Mouse (Mus musculus) lung, postnatal 10 days (tissue): ENCODE measurements around the gene Stoml1.

ENCODE experiments used
- DNase-seq: peaks from one replicate; pipeline ENCODE4 v3.0.0; 2021

Stoml1 gene

GRCm38 (mm10) chr9:58253033-58253804 is at the start of gene Stoml1:
Gene Stoml1 (plus strand): TSS chr9:58253164.
- peak; percentile 98 for DNase-seq

GRCm38 (mm10) chr9:58203516-58204447 is 49.2 kb upstream of the Stoml1 start, which contains the start of the genes Islr and Islr2:
Gene Islr (minus strand): TSS chr9:58204306.
Gene Islr2 (minus strand): TSS chr9:58204319.
- DNase-seq = peak; percentile 89

GRCm38 (mm10) chr9:58204448-58205000 is 48.4 kb upstream of the Stoml1 start:
- DNase-seq = peak; percentile 96

GRCm38 (mm10) chr9:58206013-58206412 is 47.0 kb upstream of the Stoml1 start:
- DNase-seq = no peak

GRCm38 (mm10) chr9:58209462-58210303 is 43.3 kb upstream of the Stoml1 start:
- no peak for DNase-seq

- DNase-seq = no peak
Measured at GRCm38 (mm10) chr9:58210304-58210627, 42.7 kb upstream of the Stoml1 start.

GRCm38 (mm10) chr9:58213377-58213776 is 39.6 kb upstream of the Stoml1 start:
- DNase-seq = no peak

GRCm38 (mm10) chr9:58213865-58214264 is 39.1 kb upstream of the Stoml1 start:
- peak; percentile 35 for DNase-seq

GRCm38 (mm10) chr9:58214519-58215180 is 38.3 kb upstream of the Stoml1 start:
- peak; percentile 55 for DNase-seq

- DNase-seq = peak; percentile 49
Measured at GRCm38 (mm10) chr9:58216402-58216801, 36.6 kb upstream of the Stoml1 start.

GRCm38 (mm10) chr9:58218539-58218938 is 34.4 kb upstream of the Stoml1 start:
- DNase-seq = no peak

- peak; percentile 71 for DNase-seq
Measured at GRCm38 (mm10) chr9:58220218-58220903, 32.6 kb upstream of the Stoml1 start.

- DNase-seq = no peak
Measured at GRCm38 (mm10) chr9:58224356-58224755, 28.6 kb upstream of the Stoml1 start.

GRCm38 (mm10) chr9:58225915-58226913 is 26.8 kb upstream of the Stoml1 start:
- DNase-seq = peak; percentile 74

GRCm38 (mm10) chr9:58228777-58229466 is 24.0 kb upstream of the Stoml1 start:
- DNase-seq = no peak

GRCm38 (mm10) chr9:58231746-58232145 is 21.2 kb upstream of the Stoml1 start:
- no peak for DNase-seq

- no peak for DNase-seq
Measured at GRCm38 (mm10) chr9:58232374-58232773, 20.6 kb upstream of the Stoml1 start.

- DNase-seq = no peak
Measured at GRCm38 (mm10) chr9:58234502-58235015, 18.4 kb upstream of the Stoml1 start.
